Mouse (Mus musculus): ENCODE data around the gene Lama1.

- TF ChIP-seq CTCF (conservative IDR thresholded peaks at IDR 0.05; ENCODE audit: low read length) (no peak), POU5F1 (IDR thresholded peaks at IDR 0.05; ENCODE audit: borderline replicate concordance, low read length) (no peak), NANOG (IDR thresholded peaks at IDR 0.05; ENCODE audit: borderline replicate concordance, low read length) (no peak)
Measured at GRCm38 (mm10) chr17:67861080-67861630, 164.1 kb downstream of the Lama1 start.
